Mouse (Mus musculus) WW6 (cell line): ENCODE results near the gene Gm20388.

Source experiments
- DNase-seq: peaks from one replicate; pipeline ENCODE4 v3.0.0-alpha.2; 2013; ENCODE audit warnings: low read depth, low spot score

Gm20388 gene

GRCm38 (mm10) chr8:120228781-120229573 is 318.3 kb downstream of the Gm20388 start:
- DNase-seq, result no peak

DNA sequence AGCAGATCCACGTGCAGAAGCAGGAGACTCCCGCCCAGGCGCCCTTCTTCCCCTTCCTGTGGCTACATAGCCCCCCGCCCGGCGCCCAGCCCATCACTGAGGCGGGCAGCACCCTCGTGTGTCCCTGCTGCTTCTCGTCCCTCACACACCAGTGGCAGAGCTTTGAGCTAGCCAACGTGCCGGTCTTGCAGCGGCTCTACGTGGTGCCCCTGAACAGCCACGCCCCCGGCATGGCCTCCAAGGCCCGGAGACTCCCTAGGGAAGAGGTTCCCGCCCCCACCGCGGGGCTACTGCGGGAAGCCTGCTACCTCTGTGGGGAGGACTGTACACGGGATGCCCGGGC is 318.9 kb downstream of the Gm20388 start:
- no peak for DNase-seq

GRCm38 (mm10) chr8:120230081-120230480 is 319.4 kb downstream of the Gm20388 start:
- no peak for DNase-seq

DNA sequence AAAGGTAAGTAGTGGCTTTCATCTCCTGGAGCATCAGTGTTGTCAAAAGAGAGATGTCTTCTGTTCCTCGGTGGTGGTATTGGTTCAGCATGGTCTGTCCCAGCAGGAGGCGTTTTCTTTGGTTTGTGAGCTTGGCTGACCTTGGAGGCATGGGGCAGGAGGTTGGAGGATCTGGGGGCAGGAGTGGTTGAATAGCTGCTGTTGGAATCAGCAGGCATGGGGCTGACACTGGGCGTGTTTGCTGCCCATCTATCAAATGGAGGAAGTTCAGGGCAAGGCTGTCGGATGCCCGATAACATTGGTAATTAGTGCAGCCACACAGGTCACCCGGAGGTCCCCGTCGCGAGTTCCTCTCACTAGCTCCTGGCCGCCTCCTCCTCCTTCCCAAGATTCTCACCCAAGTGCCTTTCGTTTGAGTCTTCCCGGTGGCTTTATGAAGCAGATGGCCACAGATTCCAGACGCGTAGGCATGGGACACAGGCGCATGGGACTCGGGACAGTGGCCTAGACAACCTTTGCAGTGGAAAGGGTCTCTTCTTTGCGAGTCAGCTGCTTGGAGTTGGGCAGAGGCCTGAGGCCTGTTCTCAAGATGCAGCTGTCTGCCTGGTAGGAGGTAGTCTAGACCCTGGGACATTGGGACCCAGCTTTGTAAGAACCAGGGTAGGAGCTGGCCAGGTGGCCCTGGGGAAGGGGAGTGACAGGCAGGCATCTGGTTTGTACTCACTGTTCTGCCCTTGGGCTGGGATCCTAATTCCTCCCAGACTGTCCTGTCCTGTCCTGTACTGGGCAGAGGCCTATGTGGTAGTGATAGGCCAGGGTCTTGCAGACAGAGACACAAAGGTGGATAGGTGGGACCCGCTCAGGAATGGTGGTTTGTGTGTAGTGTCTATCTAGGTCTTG is 320.3 kb downstream of the Gm20388 start:
- DNase-seq, result no peak

- DNase-seq, result no peak
These were observed 321.2 kb downstream of the Gm20388 start for GRCm38 (mm10) chr8:120231870-120232269.

DNA sequence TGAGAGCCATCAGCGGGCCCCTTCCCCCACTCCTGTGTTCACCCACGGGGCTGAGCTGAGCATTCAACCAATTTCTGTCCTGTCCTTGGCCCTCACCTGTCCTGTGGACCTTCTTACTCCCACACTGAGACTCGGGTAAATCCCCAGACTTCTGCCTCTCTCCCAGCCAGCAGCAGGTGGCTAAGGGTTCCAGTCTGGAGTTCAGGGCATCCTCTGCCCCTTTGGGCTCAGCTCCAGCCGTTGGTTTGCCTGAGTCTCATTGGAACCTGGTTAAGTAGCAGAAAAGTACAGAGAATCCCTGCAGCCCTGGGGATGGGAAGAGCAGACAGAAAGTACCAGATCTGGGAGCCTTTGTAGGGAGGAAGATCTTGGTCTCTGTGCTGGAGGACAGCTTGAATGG is 321.8 kb downstream of the Gm20388 start:
- no peak for DNase-seq

DNA sequence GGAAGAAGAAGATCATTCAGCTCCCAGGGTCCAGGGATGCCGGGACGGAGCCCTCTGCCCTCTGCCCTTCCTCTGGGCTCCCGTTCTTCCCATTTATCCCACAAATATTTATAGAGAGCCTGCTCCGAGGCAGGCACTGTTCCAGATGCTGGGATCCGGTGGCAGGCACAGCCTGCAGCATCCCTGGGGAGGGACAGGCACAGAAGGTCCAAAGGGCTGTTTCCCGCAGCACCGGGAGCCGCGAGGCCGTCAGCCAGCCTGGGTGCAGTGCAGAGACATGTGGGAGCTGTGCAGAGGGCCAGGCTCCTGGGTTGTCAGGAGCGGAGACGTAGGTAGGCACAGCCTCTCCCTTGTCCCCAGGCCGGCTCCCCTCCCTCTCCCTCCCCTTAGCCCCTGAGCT is 322.3 kb downstream of the Gm20388 start:
- DNase-seq, result no peak

GRCm38 (mm10) chr8:120234457-120234856 is 323.8 kb downstream of the Gm20388 start:
- no peak for DNase-seq

GRCm38 (mm10) chr8:120234866-120235265 is 324.2 kb downstream of the Gm20388 start:
- DNase-seq, result no peak

DNA sequence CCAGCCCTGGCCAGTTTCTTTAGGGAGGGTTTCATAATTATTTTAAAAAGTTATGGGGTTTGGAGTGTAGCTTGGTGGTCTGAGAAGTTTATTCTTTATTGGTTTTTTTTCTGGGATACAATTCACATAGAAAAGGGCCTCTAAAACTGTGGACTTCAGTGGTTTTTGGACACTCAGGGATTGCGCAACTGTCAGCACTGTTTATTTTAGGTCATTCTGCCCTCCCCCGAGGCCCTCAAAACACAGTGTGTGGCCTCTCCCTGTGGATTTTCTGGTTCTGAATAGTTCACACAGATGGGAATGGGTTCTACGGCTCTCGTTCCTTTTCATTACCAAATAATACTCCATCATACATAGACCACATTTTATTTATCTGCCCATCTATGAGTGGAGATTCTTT is 332.6 kb downstream of the Gm20388 start:
- no peak for DNase-seq

- DNase-seq, result no peak
These were observed 333.3 kb downstream of the Gm20388 start for GRCm38 (mm10) chr8:120243916-120244451.

DNA sequence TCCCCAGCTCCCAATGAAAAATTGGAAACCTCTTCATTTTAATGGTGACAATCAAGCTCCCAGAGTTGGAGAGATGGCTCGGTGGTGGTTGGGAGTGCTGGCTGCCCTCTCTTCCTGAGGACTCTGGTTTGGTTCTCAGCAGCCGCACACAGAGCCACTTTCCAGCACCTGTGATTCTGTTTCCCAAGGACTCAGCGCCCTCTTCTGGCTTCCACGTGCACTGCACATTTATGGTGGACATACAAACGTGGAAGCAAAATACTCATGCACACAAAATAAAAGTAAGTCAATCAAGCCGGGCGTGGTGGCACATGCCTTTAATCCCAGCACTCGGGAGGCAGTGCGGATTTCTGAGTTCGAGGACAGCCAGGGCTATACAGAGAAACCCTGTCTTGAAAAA is 333.9 kb downstream of the Gm20388 start:
- DNase-seq, result no peak

DNA sequence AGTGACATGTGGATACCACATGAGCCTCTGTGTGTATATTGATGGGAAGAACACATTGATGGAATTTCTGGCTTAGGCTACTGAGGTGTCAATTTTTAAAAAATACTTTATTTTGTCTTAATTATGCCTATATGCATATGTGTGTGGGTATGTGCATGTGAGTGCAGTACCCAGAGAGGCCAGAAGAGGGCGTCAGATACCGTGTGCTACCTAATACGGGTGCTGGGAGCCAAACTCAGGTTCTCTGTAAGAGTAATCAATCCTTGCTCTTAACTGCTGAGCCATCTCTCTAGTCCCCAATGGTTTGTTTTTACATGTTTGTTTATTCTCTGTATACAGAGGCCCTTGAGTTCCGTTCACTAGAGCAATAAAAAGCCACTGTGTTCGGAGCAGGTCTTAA is 337.0 kb downstream of the Gm20388 start:
- DNase-seq, result no peak

DNA sequence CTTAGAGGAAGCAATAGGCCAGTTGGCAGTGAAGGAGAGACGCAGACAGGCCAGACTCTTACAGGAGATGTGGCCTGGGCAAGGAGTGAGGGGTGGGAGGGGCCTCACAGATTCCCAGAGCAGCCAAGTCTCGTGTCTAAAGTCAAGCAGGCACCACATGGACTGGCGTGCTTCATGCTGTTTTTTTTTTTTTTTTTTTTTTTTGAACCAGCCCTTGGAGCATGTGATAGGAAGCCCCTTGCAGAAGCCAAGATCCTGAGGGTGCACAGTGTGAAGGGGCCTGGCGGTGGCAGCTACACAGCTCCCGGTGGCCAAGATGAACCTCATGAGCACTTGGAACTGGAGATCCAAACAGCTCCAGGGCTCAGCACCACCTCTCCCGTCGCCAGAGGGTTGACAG is 337.4 kb downstream of the Gm20388 start:
- DNase-seq, result no peak

- DNase-seq, result no peak
These were observed 337.8 kb downstream of the Gm20388 start for GRCm38 (mm10) chr8:120248451-120248850.

- no peak for DNase-seq
These were observed 339.2 kb downstream of the Gm20388 start for GRCm38 (mm10) chr8:120249800-120250336.

DNA sequence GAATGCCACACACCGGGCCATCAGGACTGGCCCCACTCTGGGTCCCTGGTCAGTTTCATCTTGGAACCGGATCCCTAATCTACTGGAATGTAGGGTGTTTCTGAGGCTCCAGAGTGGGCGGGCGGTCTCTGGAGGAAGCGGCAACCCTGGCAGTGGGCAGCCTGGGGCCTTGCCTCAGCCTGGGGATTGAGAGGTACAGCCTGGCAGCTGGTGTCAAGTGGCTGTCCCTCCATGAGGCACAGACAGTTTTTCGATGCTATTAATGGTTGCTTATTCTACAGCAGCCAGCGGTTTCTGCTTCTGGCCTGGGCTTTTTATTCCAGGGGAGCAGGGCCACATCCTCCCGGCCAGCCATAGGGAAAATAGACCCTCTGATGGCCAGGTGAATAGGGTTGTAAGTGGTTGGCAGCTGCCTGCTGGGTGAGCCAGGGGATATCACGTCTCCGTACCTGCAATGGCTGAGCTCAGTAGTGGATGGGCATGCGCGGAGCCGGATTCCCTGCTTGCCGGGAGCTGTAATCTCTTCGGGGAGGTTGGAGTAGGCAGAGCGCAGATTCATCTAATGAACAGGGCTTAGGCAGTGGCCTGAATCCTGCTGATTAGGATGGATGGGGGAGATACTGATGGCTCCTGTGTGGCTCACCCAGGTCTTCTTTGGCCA is 340.2 kb downstream of the Gm20388 start:
- DNase-seq, result no peak

- DNase-seq, result no peak
These were observed 340.9 kb downstream of the Gm20388 start for GRCm38 (mm10) chr8:120251411-120252035.

GRCm38 (mm10) chr8:120253626-120254025 is 343.0 kb downstream of the Gm20388 start:
- no peak for DNase-seq

DNA sequence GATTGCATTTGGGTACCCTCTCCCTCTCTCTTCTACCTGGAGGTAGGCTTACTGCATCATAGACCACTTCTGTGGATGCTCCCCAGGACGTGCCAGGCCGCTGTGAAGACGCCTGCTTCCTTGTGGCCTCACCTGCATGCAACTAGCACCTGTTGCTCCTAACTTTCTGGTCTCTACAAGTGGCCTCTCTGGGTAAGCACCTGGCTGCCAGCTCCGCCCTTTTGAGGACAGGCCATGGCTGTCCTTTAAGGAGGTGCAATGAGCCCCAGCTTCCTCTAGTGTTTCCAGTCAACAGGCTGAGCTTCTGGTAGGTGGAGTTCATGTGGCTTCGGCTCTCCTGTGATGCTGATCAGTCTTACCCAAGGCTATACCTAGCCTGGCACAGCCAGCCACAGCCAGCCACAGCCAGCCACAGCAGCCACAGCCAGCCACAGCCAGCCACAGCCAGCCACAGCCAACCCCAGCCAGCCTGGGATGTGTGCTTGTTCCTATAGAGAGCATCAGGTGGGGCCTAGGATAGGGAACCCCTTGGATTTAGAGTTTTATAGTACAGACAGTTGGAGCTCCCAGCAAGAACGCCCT is 344.9 kb downstream of the Gm20388 start:
- DNase-seq, result no peak

DNA sequence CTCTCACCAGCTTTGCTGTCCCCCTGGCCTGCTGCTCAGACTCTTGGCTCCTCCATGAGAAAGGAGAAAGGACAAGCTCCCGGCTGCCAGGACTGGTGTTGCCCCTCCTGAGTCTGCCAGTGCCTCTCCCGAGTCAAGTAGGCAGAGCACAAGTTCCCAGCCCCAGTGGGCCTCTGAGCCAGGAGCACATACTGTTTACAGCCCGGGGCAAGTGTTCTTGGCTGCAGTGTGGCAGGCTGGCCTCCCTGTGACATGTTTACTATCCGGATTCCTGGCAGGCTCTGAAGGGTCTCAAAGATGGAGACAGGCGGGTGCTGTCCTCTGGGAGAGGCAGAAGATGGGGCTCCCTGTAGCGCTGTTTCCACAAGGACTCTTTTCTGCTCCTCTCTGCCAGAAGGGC is 346.3 kb downstream of the Gm20388 start:
- no peak for DNase-seq
